Mouse (Mus musculus) thymus, adult 18-20 months (tissue): Measurements from ENCODE around the gene Plb1.

Experiments
- DNase-seq, 2 experiments: peaks; one replicate each; pipeline ENCODE4 v3.0.0; 2022; ENCODE audit warnings: mixed read lengths in 2 of 2

The Plb1 gene

DNA sequence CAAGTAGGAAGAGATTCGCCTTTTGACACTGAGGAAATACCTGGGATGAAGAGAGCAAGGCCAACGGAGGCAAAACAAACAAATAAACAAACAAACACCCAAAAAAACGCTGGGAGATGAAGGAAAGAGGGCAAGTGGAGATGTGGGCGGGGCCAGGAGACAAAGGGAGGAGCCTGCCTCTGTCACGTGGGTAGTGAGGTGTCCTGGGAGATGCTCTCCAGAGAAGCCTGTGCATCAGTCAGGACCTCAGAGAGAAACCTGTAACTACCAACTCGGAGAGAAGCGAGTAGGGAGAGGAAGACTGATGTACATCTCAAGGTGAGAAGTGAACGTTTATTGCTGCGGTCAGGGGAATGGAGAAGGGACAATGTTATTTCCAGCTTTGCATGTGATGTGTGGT is at the start of gene Plb1:
Gene Plb1 (plus strand): TSS at position 235 of the 400 bp plus-strand sequence.
- DNase-seq, result no peak

DNA sequence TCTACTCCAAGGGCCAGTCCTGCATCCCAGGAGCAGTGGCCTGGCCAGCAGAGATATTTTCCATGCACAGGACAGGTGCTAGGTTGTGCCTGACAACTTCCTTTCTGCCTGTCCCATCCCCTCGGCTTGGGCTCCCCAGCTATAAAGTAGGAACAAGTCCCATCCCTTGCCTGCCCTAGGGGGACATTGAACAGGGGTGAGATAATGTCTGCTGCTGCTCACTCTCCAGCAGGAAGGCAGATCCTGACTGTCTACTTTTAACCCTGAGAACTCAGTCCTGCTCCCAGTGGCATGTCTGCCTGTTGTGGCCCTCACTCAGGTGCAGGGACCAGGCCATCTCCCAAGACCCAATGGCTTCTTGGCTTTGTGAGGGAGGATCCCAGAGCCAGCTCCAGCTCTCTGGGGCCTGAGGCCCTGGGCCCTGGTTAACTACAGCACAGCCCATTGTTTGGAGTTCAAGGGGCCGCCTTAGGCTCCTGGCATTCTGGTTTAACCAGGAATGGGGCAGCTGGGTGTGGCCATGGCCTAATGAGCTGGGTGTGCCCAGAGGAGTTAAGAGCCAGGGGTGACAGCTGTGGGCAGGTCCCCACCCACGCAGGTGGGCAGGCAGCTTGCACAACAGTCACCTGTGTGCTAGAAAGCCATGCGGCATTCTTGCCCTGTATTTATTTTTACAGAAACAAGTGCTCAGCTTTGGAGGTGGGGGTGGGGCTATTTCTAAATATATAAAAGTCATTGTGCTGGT is 49.5 kb upstream of the Plb1 start:
- no peak for DNase-seq

DNA sequence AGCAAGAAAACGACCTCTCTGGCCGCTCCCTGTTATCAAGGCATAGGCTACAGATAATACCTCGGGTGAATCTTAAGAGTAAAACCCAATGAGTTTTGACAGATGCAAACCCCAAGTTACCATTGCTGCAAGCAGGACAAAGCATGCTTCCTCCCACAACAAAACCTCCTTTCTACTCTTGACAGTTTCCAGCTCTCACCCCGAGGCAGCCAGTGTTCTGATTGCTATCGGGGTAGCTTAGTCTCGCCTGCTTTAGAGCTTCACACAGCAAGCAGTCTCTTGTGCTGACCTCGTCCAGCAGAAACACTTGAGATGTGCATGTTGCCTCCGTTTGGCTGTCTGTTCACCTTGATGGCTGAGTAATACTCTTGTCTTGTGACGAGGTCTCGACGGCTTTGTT is 44.8 kb upstream of the Plb1 start:
- DNase-seq, result no peak

DNA sequence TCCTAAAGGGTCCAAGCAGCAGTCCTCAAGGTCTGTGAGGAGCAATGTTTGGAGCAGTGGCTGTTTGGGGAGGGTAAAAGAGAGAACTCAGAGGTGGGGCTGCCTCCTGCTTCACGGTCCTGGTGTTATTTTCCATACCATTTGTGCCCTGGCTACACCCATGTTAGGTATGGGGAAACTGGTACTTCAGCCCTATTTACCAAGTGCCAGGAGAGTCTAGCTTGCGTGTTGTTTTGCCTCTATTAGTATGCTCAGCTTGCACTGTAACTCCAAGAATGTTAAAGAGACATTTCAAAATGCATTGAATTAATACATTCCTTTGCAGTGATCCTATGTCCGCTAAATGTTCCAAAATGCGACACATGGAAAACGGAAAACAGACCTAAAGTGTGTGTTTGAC is 41.2 kb upstream of the Plb1 start:
- no peak for DNase-seq

DNA sequence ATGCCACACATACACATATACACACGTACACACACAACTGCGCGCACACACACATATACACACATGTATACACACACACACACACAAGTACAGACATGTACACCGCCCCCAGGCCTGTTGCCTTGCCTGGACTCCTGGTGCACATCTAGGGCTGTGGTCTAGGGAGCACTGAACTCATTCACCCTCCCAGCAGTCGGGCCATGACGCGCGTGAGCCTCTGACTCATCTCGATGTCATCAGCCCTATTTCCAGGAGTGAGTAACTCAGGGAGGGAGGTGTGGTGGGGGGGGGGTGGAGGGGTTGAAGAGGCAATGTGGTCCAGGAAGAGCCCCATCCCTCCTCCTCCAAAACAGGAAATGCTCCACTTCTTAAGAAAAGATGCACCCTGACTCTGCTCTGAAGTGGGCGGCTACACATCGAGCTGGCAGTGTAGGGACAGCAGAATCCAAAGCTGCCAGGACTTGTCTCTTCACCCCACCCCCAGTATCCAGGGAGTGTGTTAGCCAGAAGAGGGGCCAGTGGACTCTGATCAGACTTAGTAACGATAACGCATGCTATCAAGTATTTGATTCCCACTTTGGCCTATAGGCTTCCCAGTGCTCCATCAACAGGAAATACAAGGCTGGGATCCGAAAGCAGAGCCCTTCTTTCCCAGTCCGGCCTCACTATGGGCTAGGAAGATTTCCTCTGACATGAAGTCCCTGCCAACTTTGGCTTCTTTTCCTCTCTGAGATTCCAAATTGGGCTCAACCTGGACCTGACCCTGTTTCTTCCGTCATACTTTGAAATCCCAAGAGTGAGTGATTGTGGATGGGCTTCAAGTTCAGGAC is 40.3 kb upstream of the Plb1 start:
- DNase-seq, result no peak

DNA sequence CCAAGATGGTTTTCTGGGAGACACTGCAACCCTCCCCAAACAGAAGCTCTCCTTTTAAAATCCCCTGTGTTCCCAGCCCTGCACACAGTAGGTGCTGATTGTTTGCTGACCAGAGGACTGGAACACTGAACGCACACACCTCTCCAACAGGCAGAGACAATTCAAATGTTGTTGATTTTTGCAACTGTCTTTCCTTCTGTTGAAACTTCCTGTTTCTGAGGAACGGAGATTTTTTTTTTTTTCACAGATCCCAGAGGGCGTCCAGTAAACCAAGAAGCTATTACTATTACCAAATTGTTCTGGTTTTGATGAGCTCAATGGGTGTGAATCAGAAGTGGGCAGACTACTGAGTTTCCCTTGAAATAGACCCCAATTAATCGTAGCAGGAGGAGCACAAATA is 38.3 kb upstream of the Plb1 start:
- no peak for DNase-seq

DNA sequence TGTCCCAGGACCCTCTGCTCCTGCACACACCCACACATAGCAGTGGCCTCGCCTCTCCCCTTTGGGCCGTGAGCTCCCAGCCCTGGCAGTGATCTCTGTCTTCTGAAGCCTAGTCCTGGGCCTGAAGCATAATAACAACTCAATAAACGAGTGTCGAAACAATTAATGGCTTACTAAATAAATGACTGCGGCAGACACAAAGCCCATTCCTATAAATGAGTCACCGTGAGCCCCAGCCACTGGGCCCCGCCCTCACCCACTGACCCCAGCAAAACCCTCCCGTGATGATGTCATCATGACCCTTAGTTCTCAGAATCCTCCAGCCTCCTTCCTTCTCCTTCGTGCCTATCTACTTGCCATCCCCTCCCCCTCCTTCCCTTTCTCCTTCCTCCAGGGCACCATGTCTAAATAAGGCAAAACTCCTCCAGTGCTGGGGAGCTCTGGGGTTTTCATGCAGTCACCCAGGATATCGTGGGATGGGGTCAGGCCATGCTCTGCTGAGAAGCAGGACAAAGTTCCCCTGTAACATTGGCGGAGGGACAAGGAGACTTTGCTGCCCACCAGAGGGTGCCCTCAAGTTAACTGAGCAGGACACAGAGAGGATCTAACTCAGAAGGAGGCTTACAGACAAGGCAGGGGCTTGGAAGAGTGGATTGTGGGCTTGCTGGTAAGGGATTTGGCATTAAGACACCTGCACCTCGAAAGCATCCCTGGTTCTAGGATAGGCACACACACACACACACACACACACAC is 36.5 kb upstream of the Plb1 start:
- no peak for DNase-seq

DNA sequence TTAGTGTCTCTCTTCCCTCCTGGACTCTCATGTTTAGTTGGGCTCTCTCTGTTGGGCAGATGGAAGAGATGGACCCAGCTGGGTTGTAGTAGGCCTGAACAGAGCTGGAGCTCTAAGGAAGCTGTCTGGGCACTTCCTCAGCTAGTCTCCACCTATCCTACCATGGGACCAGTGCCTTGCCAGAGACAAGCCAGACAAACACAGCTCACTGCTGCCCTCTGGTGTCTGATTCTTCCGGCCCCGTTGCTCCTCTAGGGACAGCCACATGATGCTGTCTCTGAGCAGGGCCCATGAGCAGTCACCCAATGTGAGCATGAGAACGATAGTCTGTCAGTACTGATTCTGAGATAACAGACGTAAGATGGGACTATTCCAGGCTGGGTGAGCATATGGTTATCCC is 34.8 kb upstream of the Plb1 start:
- peak; percentile 67 to 70 for DNase-seq

DNA sequence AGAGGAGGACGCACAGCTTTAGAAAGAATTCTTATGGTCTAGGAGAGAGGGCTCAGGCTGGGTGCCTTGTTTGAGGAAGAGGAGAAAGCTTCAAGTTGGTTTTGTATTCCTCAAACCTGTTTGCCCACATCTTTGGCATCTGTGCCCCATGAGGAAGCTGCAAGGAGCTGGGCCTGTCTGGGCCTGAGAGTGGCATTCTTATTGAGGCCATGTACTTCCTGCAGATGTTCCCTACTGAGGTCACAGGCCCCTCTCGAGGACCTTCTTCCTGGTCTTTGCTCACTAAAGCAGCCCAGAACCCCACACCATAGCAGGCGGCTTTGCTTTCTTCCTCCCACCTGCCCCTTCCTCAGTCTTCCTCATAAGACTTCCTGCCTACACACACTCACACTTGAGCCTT is 33.4 kb upstream of the Plb1 start:
- DNase-seq, result peak in 1 of 2 experiments; percentile 15

DNA sequence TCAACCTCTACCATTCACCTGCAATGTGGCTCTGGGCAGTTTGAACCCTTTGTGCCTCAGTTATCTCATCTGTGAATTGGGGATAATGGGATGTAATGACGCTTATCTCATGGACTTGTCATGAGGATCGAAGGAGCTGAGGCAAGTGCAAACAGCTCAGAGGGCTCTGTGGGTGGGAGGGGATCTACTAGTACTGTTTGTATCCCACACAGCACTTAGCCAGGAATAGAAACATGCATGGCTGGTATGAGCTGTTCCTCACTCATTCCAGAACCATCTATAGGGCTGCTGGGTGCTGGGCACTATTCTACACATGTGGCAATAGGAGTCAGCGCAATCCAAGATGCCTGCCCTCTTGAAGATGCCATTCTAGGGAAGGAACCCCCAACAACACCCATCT is 32.9 kb upstream of the Plb1 start:
- no peak for DNase-seq

DNA sequence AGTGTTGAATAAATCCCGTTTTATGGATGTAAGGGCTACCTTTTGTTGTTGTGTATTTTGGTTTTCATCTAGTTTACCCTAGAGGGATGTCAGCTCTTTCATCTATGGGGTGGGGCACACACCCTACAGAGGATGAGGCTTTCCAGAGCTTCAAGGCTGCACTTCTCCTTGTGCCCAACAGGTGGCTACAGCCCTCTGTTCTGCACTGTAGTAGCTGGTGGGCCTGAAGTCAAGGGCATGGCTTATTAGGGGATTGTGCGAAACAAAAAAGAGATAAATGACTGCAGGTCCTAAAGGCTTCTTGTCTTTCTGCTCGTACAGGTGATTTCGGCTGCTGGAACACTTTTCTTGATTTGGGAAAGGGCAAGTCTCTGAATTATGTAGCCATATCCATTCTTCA is 27.9 kb upstream of the Plb1 start:
- no peak for DNase-seq

DNA sequence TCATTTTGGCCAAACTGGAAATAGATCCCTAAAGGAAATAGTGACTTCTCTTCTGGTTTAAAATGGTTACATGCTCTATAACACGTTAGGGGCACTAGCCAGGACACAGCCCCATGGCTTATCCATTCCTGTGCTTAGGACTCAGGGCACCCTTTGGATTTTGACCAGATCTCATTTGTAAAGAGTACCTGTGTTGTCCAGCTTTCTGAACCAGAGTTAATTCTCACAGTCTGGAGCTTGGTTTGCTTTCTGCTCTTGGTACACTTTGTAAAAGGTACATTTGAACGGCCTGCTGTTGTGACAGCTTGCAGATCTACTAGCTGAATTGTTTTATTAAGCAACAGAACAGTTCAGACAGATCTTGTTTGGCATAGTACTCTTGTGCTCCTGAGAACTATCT is 25.8 kb upstream of the Plb1 start:
- DNase-seq, result no peak

DNA sequence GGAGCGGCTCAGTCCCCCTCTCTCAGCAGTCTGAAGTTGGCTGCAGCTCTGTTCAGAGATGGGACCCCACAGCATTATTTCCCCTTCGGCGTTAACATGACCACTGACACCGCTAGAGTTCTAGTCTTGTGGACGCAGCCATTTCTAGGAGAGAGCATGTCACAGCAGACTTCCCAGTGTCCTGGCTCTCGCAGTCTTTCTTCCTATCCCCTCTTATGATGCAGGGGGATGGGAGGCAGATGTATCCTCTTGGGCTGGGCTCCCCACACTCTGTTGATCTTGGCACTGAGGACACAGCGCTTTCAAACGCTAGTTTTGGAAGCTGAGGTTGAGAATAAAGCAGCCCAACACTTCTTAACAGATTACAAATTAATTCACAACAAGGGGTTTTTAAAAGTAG is 24.0 kb upstream of the Plb1 start:
- DNase-seq, result no peak

DNA sequence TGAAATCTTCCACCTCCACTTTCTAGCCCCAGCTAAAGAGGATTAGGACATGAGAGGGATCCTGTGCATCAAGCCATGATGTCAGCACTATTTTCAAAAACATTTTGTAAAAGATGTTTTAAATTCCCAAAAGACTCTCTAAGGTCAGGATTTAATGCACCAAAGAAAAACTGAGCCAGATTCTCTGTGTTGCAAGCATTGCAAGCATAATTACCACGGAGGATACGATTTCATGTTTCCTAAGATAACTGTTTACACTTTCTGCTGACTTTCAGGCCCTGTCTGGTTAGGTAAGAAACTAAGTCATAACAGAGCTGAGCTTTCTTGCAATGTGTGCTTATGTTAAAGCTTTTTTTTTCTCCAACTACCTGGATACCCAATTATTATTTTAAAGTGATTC is 21.5 kb upstream of the Plb1 start:
- DNase-seq, result no peak

DNA sequence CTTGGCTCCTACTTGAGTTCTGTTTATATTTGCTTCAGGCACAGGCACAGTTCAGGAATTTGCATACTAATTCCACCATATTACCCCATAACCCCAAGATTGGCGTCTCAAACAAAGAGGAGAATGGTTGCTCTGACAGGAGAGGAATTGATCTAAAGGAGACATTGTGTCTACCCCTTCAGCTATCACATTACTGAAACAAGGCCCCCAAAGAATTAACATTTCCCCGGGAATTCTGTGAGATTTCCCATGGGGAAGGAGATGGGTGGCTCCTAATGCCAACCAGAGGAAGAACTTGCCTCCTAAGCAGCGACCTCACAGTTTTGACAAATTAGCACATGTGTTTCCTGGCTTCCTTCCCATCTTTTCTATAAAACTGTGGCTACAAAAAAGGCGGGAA is 18.8 kb upstream of the Plb1 start:
- DNase-seq, result no peak

DNA sequence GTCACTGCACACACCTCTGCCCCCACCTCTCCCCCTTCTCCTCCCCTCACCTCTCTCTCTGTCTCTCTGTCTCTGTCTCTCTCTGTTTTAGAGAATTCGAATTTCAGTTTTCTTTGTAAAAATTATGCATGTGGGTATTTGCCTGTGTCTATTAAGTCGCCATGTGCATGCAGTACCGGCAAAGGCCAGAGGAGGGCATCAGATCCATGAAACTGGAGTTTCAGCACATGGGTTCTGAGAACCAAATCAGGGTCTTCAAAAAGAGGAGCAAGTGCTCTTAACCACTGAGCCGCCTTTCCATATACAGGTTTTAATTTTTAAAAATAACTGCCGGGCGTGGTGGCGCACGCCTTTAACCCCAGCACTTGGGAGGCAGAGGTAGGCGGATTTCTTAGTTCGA is 17.0 kb upstream of the Plb1 start:
- peak in 1 of 2 experiments; percentile 28 for DNase-seq

DNA sequence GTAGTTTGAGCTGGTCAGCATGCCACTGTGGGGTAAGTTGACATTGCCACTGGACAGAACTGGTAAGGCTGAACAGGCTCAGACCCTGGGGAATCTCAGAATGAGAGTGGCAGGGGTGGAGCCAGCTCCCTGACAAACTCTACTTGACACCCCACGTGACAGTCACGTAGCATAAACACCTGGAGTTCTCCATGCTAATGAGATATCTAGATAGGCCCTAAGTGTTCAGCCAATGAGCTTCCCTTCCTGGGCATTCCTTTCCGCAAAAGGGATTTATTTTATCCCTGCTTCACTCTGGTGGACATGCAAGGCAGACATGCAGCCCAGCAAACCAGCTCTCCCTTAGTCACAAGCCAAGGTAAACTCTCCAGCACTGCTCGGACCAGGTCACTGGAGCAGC is 16.0 kb upstream of the Plb1 start:
- no peak for DNase-seq

DNA sequence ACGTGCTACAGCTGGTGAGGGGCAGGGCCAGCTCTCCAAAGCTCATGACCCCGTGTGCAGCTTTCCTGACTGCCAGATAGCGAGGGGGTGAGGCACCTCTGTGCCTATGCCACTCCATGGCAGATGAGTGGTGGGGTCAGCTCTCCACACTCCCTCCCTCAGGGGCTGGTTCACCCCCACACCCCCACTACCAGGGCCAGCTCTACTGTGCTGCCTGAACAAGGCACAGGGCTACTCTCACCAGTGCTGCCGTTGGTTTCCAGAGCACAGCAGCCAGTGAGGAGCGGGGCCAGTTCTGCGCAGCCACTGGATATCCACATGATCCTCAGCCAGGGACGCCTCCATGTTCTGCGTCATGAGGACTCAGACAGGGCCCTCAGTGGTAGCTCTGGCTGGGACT is 15.0 kb upstream of the Plb1 start:
- no peak for DNase-seq

DNA sequence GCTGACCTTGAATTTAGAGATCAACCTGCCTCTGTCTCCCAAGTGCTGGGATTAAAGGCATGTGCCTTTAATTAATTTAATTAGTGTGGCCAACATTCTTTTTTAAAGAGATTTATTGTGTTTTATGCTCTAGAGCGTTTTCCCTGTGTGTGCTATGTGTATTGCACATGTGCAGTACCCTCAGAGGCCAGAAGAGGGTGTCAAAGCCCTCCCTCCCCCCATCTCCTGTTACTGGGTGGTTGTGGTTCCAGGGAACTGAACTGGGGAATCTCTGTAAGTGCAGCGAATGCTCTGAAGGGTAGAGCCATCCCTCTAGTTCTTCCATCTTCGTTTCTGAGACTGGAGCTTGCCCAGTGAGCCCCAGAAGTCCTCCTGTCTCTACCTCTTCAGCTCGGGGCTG is 2.1 kb upstream of the Plb1 start:
- DNase-seq, result no peak

DNA sequence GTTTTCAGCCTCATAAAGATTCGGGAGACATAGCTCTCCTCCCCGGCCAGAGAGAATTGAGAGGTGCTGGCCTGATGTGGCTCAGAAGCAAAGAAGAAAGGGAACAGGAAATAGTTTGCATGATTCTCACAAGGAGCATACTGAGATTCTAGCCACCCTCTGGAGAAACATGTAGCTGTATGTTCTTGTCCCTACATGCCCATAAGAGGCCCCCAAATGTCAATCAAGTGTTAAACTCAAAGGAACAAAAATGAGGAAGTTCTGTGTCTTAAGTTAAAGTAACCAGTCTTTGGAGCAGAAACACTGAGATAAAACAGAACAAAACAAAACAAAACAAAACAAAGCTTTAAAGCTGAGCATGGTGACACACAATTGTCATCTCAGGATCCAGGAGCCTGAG is 6.8 kb downstream of the Plb1 start:
- no peak for DNase-seq

DNA sequence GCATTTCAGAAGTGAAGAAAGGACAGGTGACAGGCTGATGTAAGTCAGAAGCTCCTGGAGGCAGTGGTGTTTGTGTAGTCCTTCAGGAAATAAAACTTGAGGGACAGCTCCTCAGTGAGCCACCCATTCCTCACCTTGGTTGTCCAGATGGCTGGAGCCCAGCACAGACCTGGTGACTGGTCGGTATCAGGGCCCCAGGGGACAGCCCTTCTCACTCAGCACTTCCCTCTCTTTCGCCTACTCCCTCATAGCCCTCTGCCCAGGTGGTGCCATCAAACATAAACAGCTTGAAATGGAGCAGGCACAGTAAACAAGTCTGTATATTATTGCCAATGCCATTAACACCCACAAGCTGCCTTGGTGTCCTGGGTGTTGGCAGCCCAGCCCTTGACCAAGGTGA is 8.2 kb downstream of the Plb1 start:
- DNase-seq, result no peak

DNA sequence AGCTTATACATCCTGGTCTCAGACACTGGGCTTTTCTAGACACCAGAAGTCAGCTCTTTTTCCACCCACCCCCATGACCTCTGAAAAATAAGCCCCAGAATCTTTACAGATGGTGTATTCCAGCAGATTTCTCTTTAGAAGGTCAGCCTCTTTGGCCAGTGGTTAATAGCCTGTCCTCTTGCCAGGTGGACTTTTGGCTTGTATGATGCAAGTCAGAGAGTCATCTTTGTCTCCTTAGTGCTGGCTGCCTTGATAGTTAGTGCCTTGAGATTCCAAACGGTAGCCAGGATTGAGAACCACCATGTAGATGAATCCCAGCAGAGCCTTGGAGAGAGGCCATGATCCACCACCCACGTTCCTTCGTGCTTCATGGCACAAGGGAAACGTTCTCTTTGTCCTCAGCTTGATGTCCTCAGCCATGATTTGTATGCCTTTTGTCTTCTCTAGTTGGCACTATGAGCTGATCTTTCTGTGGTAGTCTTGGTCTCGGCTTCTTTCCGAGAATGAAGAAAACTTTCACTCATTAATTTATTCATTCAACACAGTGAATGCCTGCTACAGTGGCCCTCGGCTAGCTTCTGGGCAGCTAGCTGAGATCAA is 10.9 kb downstream of the Plb1 start:
- DNase-seq, result no peak

DNA sequence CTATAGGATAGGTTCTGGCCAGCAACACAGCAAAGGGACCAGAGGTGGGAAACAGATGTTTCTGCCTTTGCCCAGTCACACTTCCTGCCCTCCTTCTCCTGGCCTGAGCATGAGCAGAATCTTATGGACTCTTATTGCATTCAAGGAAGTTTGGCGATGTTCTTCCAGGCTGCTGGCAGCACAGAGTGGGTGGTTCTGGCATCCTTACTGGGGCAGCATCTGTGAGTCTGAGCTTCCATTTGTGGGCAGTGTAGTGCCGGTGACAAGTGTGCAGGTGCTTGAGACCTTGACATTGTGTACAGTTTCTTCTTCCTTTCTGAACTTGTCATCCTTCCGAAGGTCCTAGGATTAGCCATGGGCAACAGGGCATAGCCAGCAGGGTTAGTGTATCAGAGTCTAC is 12.9 kb downstream of the Plb1 start:
- no peak for DNase-seq
